Mouse (Mus musculus): ENCODE measurements around the gene Atf6. TPM values are rescaled to one million over a fixed set of nuclear protein-coding genes. Genes with fewer than 3 reads are reported as not detected.
A peak's percentile ranks its signal among the peaks of the same experiment; 100 is the strongest.

The Atf6 gene
- 36.4 and 43.1 TPM in 2 replicates for polyA plus RNA-seq (2012; ENCODE audit: insufficient read depth, insufficient read length, missing spikeins)

DNA sequence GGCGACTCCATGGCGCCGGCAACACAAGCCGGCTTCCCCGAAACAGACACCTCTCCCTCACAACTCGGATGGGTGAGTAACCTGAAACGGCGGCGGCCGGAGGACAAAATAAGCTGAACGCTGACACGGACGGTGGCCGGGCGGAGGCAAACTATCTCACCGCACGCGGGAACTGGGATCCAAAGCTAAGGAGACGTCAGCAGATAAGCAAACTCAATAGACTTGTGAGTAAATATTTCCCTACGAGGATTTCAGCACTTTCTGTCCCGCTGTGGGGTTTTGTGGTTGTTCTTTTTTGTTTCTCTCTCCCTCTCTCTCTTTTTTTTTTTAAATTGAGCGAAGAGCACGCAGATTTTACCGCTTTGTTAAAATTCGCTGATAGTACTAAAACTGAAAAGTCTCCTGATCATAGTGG is at the start of gene Atf6:
Gene Atf6, minus strand, starts transcription at position 81 of the 415 bp plus-strand sequence.
- peaks cover 16% of the 10 kb centered on the region for H3K4me1 ChIP-seq (ENCODE audit: control insufficient read depth, insufficient read depth, low read length)
- no peak for TF ChIP-seq POLR2A (IDR thresholded peaks at IDR 0.05; ENCODE audit: borderline replicate concordance, low read depth, low read length)
- no peak for TF ChIP-seq CTCF (IDR thresholded peaks at IDR 0.05; ENCODE audit: low read depth, low read length)
- H3K27ac ChIP-seq (ENCODE audit: insufficient read depth, low read depth, low read length), result peak within 1 kb of the TSS; percentile 70
- H3K4me3 ChIP-seq (ENCODE audit: insufficient read depth, low read length), result peak within 1 kb of the TSS; percentile 84

DNA sequence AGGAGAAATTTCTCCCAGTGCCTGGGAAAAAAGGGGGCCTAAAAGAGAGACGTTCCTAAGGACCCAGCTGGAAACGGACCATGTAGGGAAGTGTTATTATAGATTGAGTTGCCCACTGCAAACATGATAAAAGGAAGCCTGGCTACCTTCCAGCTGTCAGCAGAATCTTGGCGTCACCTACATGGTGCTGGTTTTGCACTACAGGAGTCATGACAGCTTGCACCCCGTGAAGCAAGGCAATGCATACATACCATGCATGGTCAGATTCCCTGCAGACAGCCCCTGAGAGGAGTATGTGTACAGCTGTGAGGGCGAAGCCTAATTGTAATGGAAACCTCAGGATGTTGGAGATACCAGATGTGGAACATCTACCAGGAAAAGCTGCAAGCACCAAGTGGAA is 48.1 kb upstream of the Atf6 start:
- TF ChIP-seq POLR2A (IDR thresholded peaks at IDR 0.05; ENCODE audit: borderline replicate concordance, low read depth, low read length) (no peak), CTCF (IDR thresholded peaks at IDR 0.05; ENCODE audit: low read depth, low read length) (no peak)
- Histone ChIP-seq H3K4me3 (ENCODE audit: insufficient read depth, low read length) (no peak overlapping the region), H3K27ac (ENCODE audit: insufficient read depth, low read depth, low read length) (no peak overlapping the region), H3K4me1 (ENCODE audit: control insufficient read depth, insufficient read depth, low read length) (peaks cover 26% of the 10 kb centered on the region)

DNA sequence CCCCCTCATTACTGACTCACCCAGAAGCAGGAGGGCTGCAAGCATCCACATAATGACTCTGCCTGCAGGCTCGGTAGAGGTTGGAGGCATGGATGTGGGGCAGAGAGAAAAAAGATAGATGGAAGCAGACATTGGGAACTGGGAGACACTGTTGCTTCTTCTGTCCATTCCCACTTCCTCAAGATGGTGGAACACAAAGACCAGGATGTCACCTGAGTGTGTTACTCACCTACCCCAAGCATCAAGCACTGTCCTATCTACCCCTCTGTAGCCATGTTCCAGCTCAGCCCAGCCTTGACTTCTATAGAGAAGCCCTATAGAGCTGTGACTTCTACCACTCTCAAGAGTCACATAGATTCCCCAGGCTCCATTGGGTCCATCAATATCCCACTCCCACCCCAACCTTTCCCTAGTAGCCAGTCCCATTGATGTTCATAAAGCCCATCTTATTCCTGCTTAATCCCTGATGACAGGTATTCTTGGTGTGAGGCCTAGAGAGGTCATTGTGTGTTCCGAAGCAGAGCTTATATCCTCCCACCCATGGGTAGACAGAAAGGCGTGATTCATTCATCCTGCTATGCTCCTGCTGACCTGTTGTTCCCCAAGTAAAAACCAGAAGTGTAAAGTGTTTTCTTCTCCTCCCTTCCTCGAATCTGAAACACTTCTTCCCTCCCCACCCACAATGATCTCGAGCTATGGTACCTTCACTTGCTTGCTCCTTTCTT is 45.5 kb upstream of the Atf6 start, which contains the start of gene Fcrlb:
Gene Fcrlb, minus strand, starts transcription at position 51 of the 725 bp plus-strand sequence.
- H3K4me3 ChIP-seq (ENCODE audit: insufficient read depth, low read length), result no peak within 1 kb of the TSS
- peaks cover 21% of the 10 kb centered on the region for H3K4me1 ChIP-seq (ENCODE audit: control insufficient read depth, insufficient read depth, low read length)
- H3K27ac ChIP-seq (ENCODE audit: insufficient read depth, low read depth, low read length), result no peak within 1 kb of the TSS
- TF ChIP-seq CTCF (IDR thresholded peaks at IDR 0.05; ENCODE audit: low read depth, low read length) (no peak), POLR2A (IDR thresholded peaks at IDR 0.05; ENCODE audit: borderline replicate concordance, low read depth, low read length) (no peak)

DNA sequence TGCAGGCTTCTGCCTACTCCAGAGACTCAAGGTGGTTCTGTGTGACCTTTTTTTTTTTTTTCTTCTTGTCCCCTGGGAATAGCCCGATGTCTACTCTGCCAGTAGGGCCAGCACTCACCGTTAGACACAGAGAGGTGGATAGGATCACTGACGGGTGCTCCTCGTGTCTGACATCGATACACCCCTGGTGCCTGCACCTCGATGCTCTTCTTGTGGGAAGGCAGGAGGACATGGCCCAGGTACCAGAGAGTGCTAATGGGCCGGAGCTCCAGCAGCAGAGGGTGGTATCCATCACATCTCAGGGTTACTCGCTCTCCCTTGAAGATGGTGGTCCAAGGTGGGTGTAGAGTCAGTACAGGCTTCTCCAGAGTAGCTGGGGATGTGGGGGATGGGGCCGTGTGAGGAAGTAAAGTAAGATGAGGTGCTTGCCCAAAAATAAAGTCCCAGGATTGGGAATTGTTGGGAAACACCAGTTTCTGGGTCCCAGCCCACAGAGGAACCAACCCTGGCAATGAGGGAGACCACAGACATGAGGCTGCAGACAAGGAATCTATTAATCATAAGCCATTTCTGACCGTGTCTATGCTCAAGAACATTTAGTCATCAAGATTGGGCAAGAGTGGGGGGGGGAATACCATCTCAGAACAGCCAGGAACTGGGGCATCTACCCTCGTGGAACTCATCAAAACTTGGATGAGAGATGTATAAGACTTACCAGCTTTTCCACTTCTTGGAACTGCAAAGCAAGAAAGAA is 44.5 kb upstream of the Atf6 start:
- TF ChIP-seq POLR2A (IDR thresholded peaks at IDR 0.05; ENCODE audit: borderline replicate concordance, low read depth, low read length), result no peak
- H3K4me3 ChIP-seq (ENCODE audit: insufficient read depth, low read length), result no peak overlapping the region

DNA sequence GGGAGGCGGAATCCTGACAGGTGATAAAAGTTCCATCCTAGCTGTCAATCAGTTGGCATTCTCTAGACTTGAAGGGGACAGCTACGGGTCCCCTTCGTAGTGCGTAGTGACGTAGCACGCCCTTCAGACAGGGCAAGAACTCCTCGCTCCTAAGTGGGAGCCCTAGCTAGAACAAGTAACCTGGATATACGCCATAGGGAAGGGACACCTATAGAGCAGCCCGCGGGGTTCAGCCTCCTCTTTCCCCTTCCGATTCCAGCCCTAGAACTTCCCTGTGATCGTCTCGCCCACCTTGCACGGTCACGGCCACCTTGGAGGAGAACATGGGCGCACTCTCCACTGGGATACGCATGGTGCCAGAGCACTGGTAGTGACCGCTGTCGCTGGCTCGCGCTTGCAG is 40.8 kb upstream of the Atf6 start:
- no peak overlapping the region; the same call in 1 of the 2 replicates for H3K4me3 ChIP-seq (ENCODE audit: insufficient read depth, low read length)
- H3K4me1 ChIP-seq (ENCODE audit: control insufficient read depth, insufficient read depth, low read length), result peaks cover 29% of the 10 kb centered on the region
- TF ChIP-seq POLR2A (IDR thresholded peaks at IDR 0.05; ENCODE audit: borderline replicate concordance, low read depth, low read length) (no peak), CTCF (IDR thresholded peaks at IDR 0.05; ENCODE audit: low read depth, low read length) (no peak)
- no peak overlapping the region for H3K27ac ChIP-seq (ENCODE audit: insufficient read depth, low read depth, low read length)

More for the DNA sequence above, 44.5 kb upstream of the Atf6 start:
- Histone ChIP-seq H3K27ac (ENCODE audit: insufficient read depth, low read depth, low read length) (no peak overlapping the region), H3K4me1 (ENCODE audit: control insufficient read depth, insufficient read depth, low read length) (peaks cover 22% of the 10 kb centered on the region)

DNA sequence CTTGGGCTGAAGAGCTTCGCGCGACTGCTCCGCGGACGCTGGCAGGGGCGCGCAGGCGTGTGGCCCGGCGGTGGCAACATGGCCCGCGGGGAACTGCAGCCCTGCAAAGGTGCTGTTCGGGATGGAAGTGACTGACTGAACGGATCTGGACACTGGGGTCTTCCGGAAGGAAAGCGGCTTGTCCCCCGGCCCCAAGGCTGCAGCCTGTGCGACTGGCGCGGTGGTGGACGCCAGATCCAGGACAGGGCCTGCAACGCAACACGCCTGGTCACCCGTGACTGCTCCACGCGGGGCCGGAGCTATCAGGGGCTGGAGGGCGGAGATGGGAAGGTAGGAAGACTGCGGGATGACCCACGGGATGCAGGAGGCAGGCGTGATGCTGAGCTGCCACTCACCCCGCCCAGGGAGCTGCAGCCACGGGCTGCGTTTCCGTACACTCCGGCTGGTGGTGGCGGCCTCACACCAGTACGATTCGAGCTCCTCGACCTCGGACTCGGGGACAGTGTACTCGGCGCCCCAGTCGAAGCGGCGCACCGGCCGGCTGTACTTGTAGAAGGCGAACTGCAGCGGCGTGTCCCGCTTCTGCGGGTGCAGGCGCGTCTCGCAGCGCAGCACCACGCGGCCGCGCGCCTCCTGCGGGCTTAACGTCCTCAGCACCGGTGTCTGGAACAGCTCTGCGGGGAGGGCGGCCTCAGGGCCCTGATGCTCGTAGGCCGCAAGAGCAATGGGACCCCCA is 40.1 kb upstream of the Atf6 start:
- Histone ChIP-seq H3K4me1 (ENCODE audit: control insufficient read depth, insufficient read depth, low read length) (peaks cover 29% of the 10 kb centered on the region), H3K27ac (ENCODE audit: insufficient read depth, low read depth, low read length) (no peak overlapping the region), H3K4me3 (ENCODE audit: insufficient read depth, low read length) (peak overlapping the region; percentile 54)
- no peak for TF ChIP-seq POLR2A (IDR thresholded peaks at IDR 0.05; ENCODE audit: borderline replicate concordance, low read depth, low read length)
- TF ChIP-seq CTCF (IDR thresholded peaks at IDR 0.05; ENCODE audit: low read depth, low read length), result no peak

DNA sequence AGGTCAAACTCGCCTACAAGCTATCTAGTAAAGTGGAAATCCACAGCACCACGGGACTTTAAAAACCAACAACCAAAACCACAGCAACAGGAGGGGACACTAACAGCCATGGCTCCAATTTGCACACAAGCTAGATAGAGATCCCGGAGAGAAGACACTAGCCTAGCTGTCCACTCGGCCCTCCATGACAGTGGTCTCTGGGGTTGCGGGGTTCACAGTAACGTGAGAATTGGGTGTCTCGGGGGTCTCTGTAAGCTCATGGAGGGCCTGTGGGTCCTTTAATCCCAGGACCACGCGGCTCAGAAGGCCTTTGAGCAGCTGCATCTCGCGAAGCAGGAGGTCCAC is 39.5 kb upstream of the Atf6 start:
- H3K4me3 ChIP-seq (ENCODE audit: insufficient read depth, low read length), result no peak overlapping the region
- H3K4me1 ChIP-seq (ENCODE audit: control insufficient read depth, insufficient read depth, low read length), result peaks cover 28% of the 10 kb centered on the region
- TF ChIP-seq POLR2A (IDR thresholded peaks at IDR 0.05; ENCODE audit: borderline replicate concordance, low read depth, low read length), result no peak
- TF ChIP-seq CTCF (IDR thresholded peaks at IDR 0.05; ENCODE audit: low read depth, low read length), result no peak
- H3K27ac ChIP-seq (ENCODE audit: insufficient read depth, low read depth, low read length), result no peak overlapping the region

DNA sequence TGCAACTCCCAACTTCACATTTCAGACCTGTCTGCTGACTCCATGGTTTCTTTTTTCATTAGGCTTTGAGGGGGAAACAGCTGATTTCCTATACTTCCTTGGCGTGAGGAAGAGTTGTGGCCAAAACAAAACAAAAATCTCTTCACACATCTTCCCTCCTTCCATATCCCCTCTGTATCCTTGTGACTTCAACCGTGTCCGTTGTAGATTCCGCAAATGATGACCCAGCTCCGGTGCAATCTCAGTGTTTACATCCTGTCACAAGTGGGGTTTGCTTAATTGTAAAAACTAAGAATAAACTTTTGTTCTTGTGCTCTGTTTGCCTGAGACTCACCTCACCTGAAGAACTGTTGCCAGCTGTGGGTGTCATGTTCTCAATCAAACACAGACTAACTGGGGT is 35.9 kb upstream of the Atf6 start:
- no peak overlapping the region for H3K4me3 ChIP-seq (ENCODE audit: insufficient read depth, low read length)
- TF ChIP-seq CTCF (IDR thresholded peaks at IDR 0.05; ENCODE audit: low read depth, low read length) (no peak), POLR2A (IDR thresholded peaks at IDR 0.05; ENCODE audit: borderline replicate concordance, low read depth, low read length) (no peak)
- H3K4me1 ChIP-seq (ENCODE audit: control insufficient read depth, insufficient read depth, low read length), result peaks cover 33% of the 10 kb centered on the region
- peak overlapping the region; percentile 54 for H3K27ac ChIP-seq (ENCODE audit: insufficient read depth, low read depth, low read length)

DNA sequence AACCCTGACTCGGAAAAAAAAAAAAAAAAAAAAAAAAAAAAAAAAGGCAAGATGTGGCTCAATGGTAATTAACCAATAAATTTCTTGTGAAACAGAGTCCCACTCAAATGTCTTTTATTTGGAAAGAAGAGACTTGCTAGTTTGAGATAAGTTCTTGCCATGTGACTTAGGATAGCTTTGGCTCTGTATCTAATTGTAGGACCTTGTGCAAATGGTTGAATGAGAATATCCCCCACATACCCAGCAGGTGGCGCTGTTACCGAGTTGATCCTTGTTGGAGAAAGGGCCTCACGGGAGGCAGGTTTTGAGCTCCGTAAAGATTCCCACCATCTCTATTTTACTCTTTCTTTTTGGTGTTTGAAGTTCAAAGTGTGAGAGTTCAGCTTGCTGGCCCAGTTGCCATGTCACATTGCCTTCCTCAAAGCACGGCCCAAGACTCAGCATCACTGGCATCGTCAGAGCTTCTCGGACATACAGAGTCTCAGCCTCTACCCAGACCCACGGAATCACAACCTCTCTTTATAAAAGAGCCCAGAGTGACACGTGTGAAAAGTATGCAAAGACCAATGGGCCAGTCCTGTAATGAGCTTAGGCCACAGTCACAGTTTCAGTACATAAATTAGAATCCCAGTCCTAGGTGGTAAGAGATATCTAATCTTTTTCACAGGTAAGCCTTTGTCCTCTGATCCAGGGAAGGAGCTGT is 34.1 kb upstream of the Atf6 start:
- TF ChIP-seq CTCF (IDR thresholded peaks at IDR 0.05; ENCODE audit: low read depth, low read length), result peak; percentile 82
- TF ChIP-seq POLR2A (IDR thresholded peaks at IDR 0.05; ENCODE audit: borderline replicate concordance, low read depth, low read length), result no peak

More for the DNA sequence above, 34.1 kb upstream of the Atf6 start:
- Histone ChIP-seq H3K4me3 (ENCODE audit: insufficient read depth, low read length) (no peak overlapping the region), H3K4me1 (ENCODE audit: control insufficient read depth, insufficient read depth, low read length) (peaks cover 46% of the 10 kb centered on the region), H3K27ac (ENCODE audit: insufficient read depth, low read depth, low read length) (no peak overlapping the region)
